Mouse (Mus musculus) thymus, adult 2 months (tissue): ENCODE data around the gene Cnnm3. TPM values are rescaled to one million over a fixed set of nuclear protein-coding genes. Genes with fewer than 3 reads are reported as not detected.

Source experiments
- DNase-seq: peaks from one replicate; pipeline ENCODE4 v3.0.0; 2021
- H3K27ac ChIP-seq: fragments of 200-500 bp; 2 replicates; pipeline ENCODE4 v1.5.1; 2012; ENCODE audit warnings: low read length, control low read depth; ENCODE audit not compliant: control insufficient read depth, insufficient read depth
- H3K27me3 ChIP-seq: fragments of 200-500 bp; 2 replicates; pipeline ENCODE4 v1.6.1; 2012; ENCODE audit warnings: mild to moderate bottlenecking, low read length, moderate library complexity, mixed read lengths; ENCODE audit not compliant: control insufficient read depth, insufficient read depth
- H3K36me3 ChIP-seq: fragments of 200-500 bp; 2 replicates; pipeline ENCODE4 v1.6.1; 2012; ENCODE audit warnings: mild to moderate bottlenecking, low read length, moderate library complexity; ENCODE audit not compliant: control insufficient read depth, insufficient read depth
- H3K4me1 ChIP-seq: fragments of 200-500 bp; replicated peaks from 2 replicates; pipeline ENCODE4 v1.6.1; 2012; ENCODE audit warnings: low read length; ENCODE audit not compliant: control insufficient read depth, insufficient read depth
- H3K4me3 ChIP-seq: fragments of 200-500 bp; 2 replicates; pipeline ENCODE4 v1.5.1; 2012; ENCODE audit warnings: mild to moderate bottlenecking, low read length, control low read depth, moderate library complexity; ENCODE audit not compliant: control insufficient read depth, insufficient read depth
- CTCF ChIP-seq: fragments of 200-500 bp; IDR thresholded peaks from 2 replicates; pipeline ENCODE4 v1.5.1; 2012; ENCODE audit warnings: mild to moderate bottlenecking, control low read depth, low read length, moderate library complexity, borderline replicate concordance; ENCODE audit not compliant: control insufficient read depth, poor library complexity, insufficient read depth; ENCODE audit errors: extremely low read depth
- POLR2A ChIP-seq: fragments of 200-500 bp; IDR thresholded peaks from 2 replicates; pipeline ENCODE4 v1.6.1; 2012; ENCODE audit warnings: mild to moderate bottlenecking, low read length, control low read depth, moderate library complexity; ENCODE audit not compliant: control insufficient read depth, poor library complexity, insufficient read depth; ENCODE audit errors: extremely low read depth
- WGBS: fragments of 180-500 bp; shearing (Covaris S2); methylation state at CpG from one replicate; pipeline ENCODE4 v1.1.7; 2018; 5-methylcytosine and 5-hydroxymethylcytosine counted together
- polyA plus RNA-seq: library from polyadenylated mRNA; depleted of rRNA; stranded (reverse); fragments of >200 nt; gene quantifications from 2 replicates; pipeline ENCODE4 v1.2.3, GENCODE M21; 2012

The Cnnm3 gene
- polyA plus RNA-seq, 1 experiment = 51.2 TPM

DNA sequence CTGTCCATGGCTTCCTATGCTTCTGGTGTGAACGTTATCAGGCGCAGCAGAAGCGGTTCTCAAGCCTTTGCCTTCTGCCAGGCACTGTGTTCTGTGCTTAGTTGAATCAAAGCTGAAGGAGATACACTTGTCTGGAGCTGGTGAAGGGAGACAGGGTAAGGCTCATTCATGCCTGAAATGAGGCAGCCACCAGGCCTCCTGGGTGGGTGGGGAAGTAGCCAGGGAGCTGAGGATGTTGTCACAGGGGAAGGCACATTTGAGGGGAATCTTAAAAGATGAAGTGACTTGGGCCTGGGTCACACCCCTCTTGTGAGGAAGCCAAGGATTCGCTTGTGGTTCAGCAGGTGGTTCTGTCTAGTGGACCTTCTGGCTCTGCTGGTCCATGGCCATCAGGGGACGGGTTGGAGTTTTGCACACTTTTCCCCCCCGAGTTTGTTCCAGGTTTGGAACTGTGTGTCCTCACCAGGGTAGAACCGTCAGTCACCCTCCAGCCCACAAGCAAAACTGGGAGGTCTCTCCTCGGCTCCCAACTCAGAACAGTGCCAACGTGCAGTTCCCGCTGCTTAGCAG is 38.4 kb upstream of the Cnnm3 start:
- Histone ChIP-seq H3K27me3 (no peaks in the 10 kb centered on the region), H3K4me3 (peak overlapping the region; percentile 1; the same call in 1 of the 2 replicates), H3K36me3 (no peaks in the 10 kb centered on the region), H3K27ac (no peak overlapping the region), H3K4me1 (peaks cover 56% of the 10 kb centered on the region)
- DNase-seq = no peak
- TF ChIP-seq CTCF (no peak), POLR2A (no peak)
- 54% methylated on average over 10 of the region's 10 CpGs for WGBS

DNA sequence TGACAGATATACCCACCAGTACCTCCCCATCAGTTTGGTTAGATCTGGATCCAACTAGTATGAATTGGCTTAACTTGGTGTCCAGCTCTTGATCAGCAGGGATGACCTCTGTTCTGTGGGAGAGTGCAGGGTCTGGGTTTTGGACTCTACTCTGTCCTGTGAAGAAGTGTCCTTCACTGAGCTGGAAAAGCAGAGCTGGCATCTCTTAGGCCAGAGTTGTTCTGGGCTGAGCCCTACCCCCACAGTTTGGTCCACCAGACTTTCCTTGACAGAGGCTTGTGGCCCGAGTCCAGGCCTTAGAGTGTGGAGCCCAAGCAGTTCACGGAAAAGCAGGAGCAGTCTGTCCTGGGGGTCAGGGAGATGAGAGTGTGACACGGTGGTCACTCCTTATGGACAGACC is 37.0 kb upstream of the Cnnm3 start:
- Histone ChIP-seq H3K4me1 (peaks cover 54% of the 10 kb centered on the region), H3K27me3 (no peaks in the 10 kb centered on the region), H3K27ac (no peak overlapping the region), H3K4me3 (no peak overlapping the region), H3K36me3 (no peaks in the 10 kb centered on the region)
- 85% methylated on average over 3 of the region's 3 CpGs for WGBS
- DNase-seq = no peak
- TF ChIP-seq POLR2A (no peak), CTCF (no peak)

DNA sequence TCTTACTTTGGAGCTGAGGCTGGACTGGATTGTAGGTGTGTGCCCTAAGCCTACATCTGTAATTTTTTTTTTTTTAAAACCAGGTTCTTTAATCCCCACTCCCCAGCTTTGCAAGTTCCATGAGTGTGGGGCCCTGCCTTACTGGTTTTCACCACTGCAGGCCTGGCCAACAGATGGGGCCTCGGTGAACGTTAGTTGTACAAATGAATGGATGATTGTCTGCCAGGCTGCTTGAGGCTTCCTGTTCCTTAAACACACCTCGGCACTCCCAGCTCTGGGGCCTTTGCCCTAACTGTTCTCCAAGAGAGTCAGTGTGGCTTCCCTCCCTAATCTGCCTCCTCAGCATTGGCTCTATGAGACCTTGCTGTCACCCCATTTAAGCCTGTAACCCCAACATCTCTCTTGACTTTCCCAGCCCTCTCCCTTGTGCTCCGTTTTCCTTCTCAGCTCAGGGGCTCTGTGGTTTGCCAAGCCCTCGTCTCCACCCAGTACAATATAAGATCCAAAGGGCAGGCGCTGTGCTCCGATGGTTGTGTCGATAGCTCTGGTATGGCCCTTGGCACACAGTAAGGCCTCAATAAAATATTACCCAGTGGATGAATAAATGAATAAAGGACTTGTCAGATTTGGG is 36.1 kb upstream of the Cnnm3 start:
- H3K27me3 ChIP-seq = no peaks in the 10 kb centered on the region
- no peaks in the 10 kb centered on the region for H3K36me3 ChIP-seq
- H3K4me3 ChIP-seq = no peak overlapping the region; the same call in 1 of the 2 replicates
- no peak overlapping the region for H3K27ac ChIP-seq
- DNase-seq = no peak
- TF ChIP-seq CTCF (no peak), POLR2A (no peak)
- peaks cover 49% of the 10 kb centered on the region for H3K4me1 ChIP-seq
- 46% methylated on average over 8 of the region's 8 CpGs for WGBS

DNA sequence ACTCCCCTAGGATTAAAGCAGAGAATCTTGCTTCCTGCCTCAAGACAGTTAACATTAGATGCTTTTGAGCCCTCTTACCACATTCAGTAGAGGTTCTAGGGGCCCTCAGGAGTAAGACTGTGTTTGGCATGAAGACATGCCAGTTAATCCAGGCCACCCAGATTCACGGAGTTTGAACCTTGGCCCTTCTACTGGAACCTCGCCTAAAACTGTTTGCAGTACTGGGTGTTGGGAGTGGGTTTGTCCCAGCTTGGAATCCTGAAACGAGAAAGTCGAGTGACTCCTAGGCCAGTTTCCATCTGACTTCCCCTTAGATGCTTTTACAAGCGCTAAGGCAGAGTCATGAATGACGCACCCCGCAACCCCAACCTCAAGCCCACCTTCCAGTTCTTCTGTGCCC is 35.2 kb upstream of the Cnnm3 start:
- 96% methylated on average over 7 of the region's 7 CpGs for WGBS
- Histone ChIP-seq H3K36me3 (no peaks in the 10 kb centered on the region), H3K27ac (no peak overlapping the region), H3K27me3 (no peaks in the 10 kb centered on the region), H3K4me3 (no peak overlapping the region), H3K4me1 (peaks cover 49% of the 10 kb centered on the region)
- no peak for TF ChIP-seq CTCF
- no peak for TF ChIP-seq POLR2A
- no peak for DNase-seq

DNA sequence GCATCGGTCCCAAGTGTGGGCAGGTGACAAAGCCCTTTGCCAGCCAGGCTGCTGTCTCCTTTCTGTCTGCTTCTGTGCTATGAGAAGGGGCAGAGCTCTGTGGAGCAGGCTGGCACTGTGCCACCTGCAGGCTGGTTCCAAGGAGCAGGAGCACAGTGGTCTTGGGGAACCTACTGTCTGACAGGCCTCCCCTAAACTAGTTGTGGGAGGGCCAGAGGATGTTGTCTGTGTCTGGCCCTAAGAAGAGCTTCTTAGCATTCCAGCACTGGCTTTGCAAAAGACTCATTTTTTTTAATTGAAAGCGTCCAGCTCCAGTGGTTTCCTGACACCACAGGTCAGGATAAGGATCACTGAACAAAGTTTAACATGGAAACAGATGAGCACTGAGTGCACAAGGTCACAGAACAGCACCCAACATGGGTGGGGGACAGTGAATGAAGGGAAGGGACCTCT is 33.3 kb upstream of the Cnnm3 start:
- TF ChIP-seq POLR2A = no peak
- TF ChIP-seq CTCF = no peak
- Histone ChIP-seq H3K4me3 (no peak overlapping the region), H3K27ac (no peak overlapping the region), H3K4me1 (peaks cover 33% of the 10 kb centered on the region), H3K27me3 (no peaks in the 10 kb centered on the region), H3K36me3 (no peaks in the 10 kb centered on the region)
- WGBS = 97% methylated on average over 2 of the region's 2 CpGs
- DNase-seq = no peak

DNA sequence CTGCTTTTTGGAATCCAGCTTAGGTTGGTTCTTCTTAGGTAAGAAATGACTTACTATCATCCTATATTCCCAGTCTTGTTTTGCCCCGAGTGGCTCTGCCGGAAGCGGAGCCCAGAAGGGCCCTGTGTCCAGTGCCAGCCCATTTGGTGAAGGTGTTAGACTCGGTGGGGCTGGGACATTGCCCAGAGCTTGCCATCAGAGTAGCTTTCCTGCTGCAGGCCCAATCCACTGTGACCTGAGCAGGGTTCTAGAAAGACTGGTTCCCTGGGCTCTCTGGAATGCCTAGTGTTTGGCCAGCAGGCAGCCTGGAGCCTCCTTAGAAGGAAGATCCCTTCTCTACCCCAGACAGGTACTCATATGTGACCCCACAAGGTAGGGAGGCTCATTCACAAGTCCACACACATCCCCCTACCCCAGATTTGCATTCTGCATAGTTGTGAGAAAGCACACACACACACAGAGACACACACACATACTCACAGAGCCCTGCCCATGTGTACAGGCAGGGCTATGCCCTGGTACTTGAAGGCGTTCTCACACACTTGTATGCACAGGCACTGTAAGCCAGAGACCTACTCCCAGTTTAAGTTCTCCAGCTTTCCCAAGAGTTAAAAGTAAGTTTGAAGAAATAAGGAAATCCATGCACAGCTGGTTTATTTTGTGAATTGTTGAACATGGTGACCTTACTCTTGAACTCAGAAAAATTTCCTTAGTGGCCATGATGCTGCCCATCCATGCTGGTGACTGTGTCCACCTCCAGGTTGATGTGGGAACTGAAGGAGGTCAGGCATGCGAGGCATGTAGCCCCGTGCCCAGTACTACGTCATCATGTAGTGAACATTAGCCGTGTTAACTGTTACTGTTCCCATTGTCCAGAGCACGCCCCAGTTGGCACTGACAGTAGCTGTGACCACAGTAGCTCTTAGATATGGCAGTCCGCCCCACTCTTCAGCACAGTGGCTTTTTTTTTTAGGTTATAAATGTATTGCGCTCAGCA is 31.5 kb upstream of the Cnnm3 start:
- Histone ChIP-seq H3K4me1 (peaks cover 14% of the 10 kb centered on the region), H3K36me3 (no peaks in the 10 kb centered on the region), H3K27me3 (no peaks in the 10 kb centered on the region), H3K4me3 (no peak overlapping the region), H3K27ac (no peak overlapping the region)
- TF ChIP-seq CTCF (no peak), POLR2A (no peak)
- WGBS = 96% methylated on average over 12 of the region's 12 CpGs
- DNase-seq = no peak

DNA sequence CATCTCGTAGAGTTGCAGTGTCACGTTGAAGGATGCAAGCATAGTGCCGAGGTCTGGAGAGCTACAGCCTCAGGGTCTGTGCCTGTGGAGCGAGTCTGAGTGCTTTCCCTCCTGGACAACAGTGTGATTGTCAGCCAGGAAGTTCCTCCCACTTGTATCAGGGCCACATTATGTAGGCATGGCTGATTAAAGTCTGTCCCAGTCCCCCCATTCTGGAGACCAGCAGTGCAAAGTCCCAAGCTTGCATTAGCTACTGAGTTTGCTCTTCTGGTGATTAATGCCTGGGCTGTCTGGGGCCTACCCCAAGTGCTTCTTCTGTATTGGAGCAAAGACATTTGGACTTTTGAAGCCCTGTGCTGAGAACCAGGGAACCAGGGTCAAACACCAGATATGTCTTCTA is 27.8 kb upstream of the Cnnm3 start:
- Histone ChIP-seq H3K36me3 (no peaks in the 10 kb centered on the region), H3K4me3 (no peak overlapping the region), H3K27me3 (no peaks in the 10 kb centered on the region), H3K27ac (no peak overlapping the region), H3K4me1 (no peaks in the 10 kb centered on the region)
- no peak for DNase-seq
- no peak for TF ChIP-seq POLR2A
- no peak for TF ChIP-seq CTCF
- WGBS = 98% methylated on average over 4 of the region's 4 CpGs
